Mouse (Mus musculus): Measurements from ENCODE around the gene Dennd4a. TPM values are rescaled to one million over a fixed set of nuclear protein-coding genes. Genes with fewer than 3 reads are reported as not detected.

Gene Dennd4a
- polyA plus RNA-seq, 1 experiment from 2014 or later, result 10.7 TPM

GRCm38 (mm10) chr9:64784841-64785240 lies 26.3 kb upstream of the Dennd4a start:
- 35% methylated on average over 4 of the region's 4 CpGs for WGBS

GRCm38 (mm10) chr9:64786216-64786905 lies 24.8 kb upstream of the Dennd4a start:
- Histone ChIP-seq H3K4me2 (ENCODE audit: low read depth, low read length, severe bottlenecking) (no peak overlapping the region), H3K36me3 (ENCODE audit: control insufficient read depth, insufficient read depth, low read length) (no peaks in the 10 kb centered on the region), H3K9me3 (ENCODE audit: control insufficient read depth, low read length) (no peaks in the 10 kb centered on the region), H3K9ac (ENCODE audit: low read length) (no peak overlapping the region), H3K27me3 (ENCODE audit: control insufficient read depth, insufficient read depth, low read length) (no peaks in the 10 kb centered on the region), H3K4me1 (replicated peaks; ENCODE audit: control insufficient read depth, insufficient read depth, low read length) (no peaks in the 10 kb centered on the region), H3K4me3 (ENCODE audit: low read depth, low read length) (no peak overlapping the region), H3K27ac (ENCODE audit: low read depth, low read length) (no peak overlapping the region)
- 89% methylated on average over 9 of the region's 9 CpGs for WGBS
- DNase-seq (ENCODE audit: low spot score) (no peak), ATAC-seq (replicated peaks; ENCODE audit: low FRiP score) (no peak)

More at GRCm38 (mm10) chr9:64784841-64785240, 26.3 kb upstream of the Dennd4a start:
- ATAC-seq (replicated peaks; ENCODE audit: low FRiP score) (no peak), DNase-seq (ENCODE audit: low spot score) (peak; percentile 65)
- no peak overlapping the region for H3K27ac ChIP-seq (ENCODE audit: low read depth, low read length)
- no peaks in the 10 kb centered on the region for H3K36me3 ChIP-seq (ENCODE audit: control insufficient read depth, insufficient read depth, low read length)
- H3K4me1 ChIP-seq (replicated peaks; ENCODE audit: control insufficient read depth, insufficient read depth, low read length), result no peaks in the 10 kb centered on the region
- no peak overlapping the region for H3K9ac ChIP-seq (ENCODE audit: low read length)
- no peak overlapping the region for H3K4me2 ChIP-seq (ENCODE audit: low read depth, low read length, severe bottlenecking)
- no peaks in the 10 kb centered on the region for H3K9me3 ChIP-seq (ENCODE audit: control insufficient read depth, low read length)
- no peak overlapping the region for H3K4me3 ChIP-seq (ENCODE audit: low read depth, low read length)
- no peaks in the 10 kb centered on the region for H3K27me3 ChIP-seq (ENCODE audit: control insufficient read depth, insufficient read depth, low read length)

GRCm38 (mm10) chr9:64788070-64788469 lies 23.1 kb upstream of the Dennd4a start:
- Histone ChIP-seq H3K27ac (ENCODE audit: low read depth, low read length) (no peak overlapping the region), H3K4me2 (ENCODE audit: low read depth, low read length, severe bottlenecking) (no peak overlapping the region), H3K4me3 (ENCODE audit: low read depth, low read length) (no peak overlapping the region), H3K36me3 (ENCODE audit: control insufficient read depth, insufficient read depth, low read length) (no peaks in the 10 kb centered on the region), H3K4me1 (replicated peaks; ENCODE audit: control insufficient read depth, insufficient read depth, low read length) (no peaks in the 10 kb centered on the region), H3K9me3 (ENCODE audit: control insufficient read depth, low read length) (no peaks in the 10 kb centered on the region), H3K27me3 (ENCODE audit: control insufficient read depth, insufficient read depth, low read length) (no peaks in the 10 kb centered on the region), H3K9ac (ENCODE audit: low read length) (no peak overlapping the region)
- DNase-seq (ENCODE audit: low spot score) (no peak), ATAC-seq (replicated peaks; ENCODE audit: low FRiP score) (no peak)
- WGBS, result 94% methylated on average over 7 of the region's 7 CpGs

DNA sequence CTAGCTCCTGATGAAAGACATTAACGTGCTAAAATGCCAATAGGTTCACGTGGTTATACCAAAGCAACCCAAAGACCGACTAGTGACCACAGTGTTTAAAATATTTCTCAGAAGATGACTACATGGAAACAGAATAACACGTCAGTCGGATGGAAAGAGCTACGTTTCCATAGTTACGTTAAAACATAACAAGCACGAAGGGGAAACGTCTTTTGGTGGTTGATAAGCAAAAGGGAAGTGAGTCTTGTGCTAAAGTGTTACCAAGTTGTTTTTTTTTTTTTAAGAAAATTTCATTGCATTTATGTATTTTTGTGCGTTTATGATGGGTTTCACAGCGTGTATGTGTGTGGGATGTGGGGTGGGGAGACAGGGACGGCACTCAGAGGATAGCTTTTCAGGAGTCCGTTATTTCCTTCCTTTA lies 21.8 kb upstream of the Dennd4a start:
- no peaks in the 10 kb centered on the region for H3K27me3 ChIP-seq (ENCODE audit: control insufficient read depth, insufficient read depth, low read length)
- no peaks in the 10 kb centered on the region for H3K4me1 ChIP-seq (replicated peaks; ENCODE audit: control insufficient read depth, insufficient read depth, low read length)
- H3K9ac ChIP-seq (ENCODE audit: low read length), result no peak overlapping the region
- 83% methylated on average over 13 of the region's 13 CpGs for WGBS
- no peak overlapping the region for H3K27ac ChIP-seq (ENCODE audit: low read depth, low read length)
- ATAC-seq (replicated peaks; ENCODE audit: low FRiP score) (no peak), DNase-seq (ENCODE audit: low spot score) (no peak)
- no peak overlapping the region for H3K4me2 ChIP-seq (ENCODE audit: low read depth, low read length, severe bottlenecking)
- H3K36me3 ChIP-seq (ENCODE audit: control insufficient read depth, insufficient read depth, low read length), result no peaks in the 10 kb centered on the region
- no peaks in the 10 kb centered on the region for H3K9me3 ChIP-seq (ENCODE audit: control insufficient read depth, low read length)
- no peak overlapping the region for H3K4me3 ChIP-seq (ENCODE audit: low read depth, low read length)

GRCm38 (mm10) chr9:64789887-64790400 lies 21.2 kb upstream of the Dennd4a start:
- H3K27me3 ChIP-seq (ENCODE audit: control insufficient read depth, insufficient read depth, low read length), result no peaks in the 10 kb centered on the region
- no peaks in the 10 kb centered on the region for H3K36me3 ChIP-seq (ENCODE audit: control insufficient read depth, insufficient read depth, low read length)
- DNase-seq (ENCODE audit: low spot score) (no peak), ATAC-seq (replicated peaks; ENCODE audit: low FRiP score) (no peak)
- H3K4me2 ChIP-seq (ENCODE audit: low read depth, low read length, severe bottlenecking), result no peak overlapping the region
- H3K9me3 ChIP-seq (ENCODE audit: control insufficient read depth, low read length), result no peaks in the 10 kb centered on the region
- no peaks in the 10 kb centered on the region for H3K4me1 ChIP-seq (replicated peaks; ENCODE audit: control insufficient read depth, insufficient read depth, low read length)
- H3K9ac ChIP-seq (ENCODE audit: low read length), result no peak overlapping the region
- no peak overlapping the region for H3K4me3 ChIP-seq (ENCODE audit: low read depth, low read length)
- 80% methylated on average over 10 of the region's 10 CpGs for WGBS
- no peak overlapping the region for H3K27ac ChIP-seq (ENCODE audit: low read depth, low read length)

GRCm38 (mm10) chr9:64790673-64791660 lies 20.2 kb upstream of the Dennd4a start:
- WGBS, result 92% methylated on average over 7 of the region's 7 CpGs
- H3K36me3 ChIP-seq (ENCODE audit: control insufficient read depth, insufficient read depth, low read length), result no peaks in the 10 kb centered on the region
- no peak overlapping the region for H3K4me2 ChIP-seq (ENCODE audit: low read depth, low read length, severe bottlenecking)
- H3K9ac ChIP-seq (ENCODE audit: low read length), result no peak overlapping the region
- no peak for ATAC-seq (replicated peaks; ENCODE audit: low FRiP score)
- no peak for DNase-seq (ENCODE audit: low spot score)
- no peak overlapping the region for H3K4me3 ChIP-seq (ENCODE audit: low read depth, low read length)
- H3K9me3 ChIP-seq (ENCODE audit: control insufficient read depth, low read length), result no peaks in the 10 kb centered on the region
- H3K27me3 ChIP-seq (ENCODE audit: control insufficient read depth, insufficient read depth, low read length), result no peaks in the 10 kb centered on the region
- no peak overlapping the region for H3K27ac ChIP-seq (ENCODE audit: low read depth, low read length)
- no peaks in the 10 kb centered on the region for H3K4me1 ChIP-seq (replicated peaks; ENCODE audit: control insufficient read depth, insufficient read depth, low read length)

- WGBS, result 88% methylated on average over 1 of the region's 1 CpGs
- no peaks in the 10 kb centered on the region for H3K27me3 ChIP-seq (ENCODE audit: control insufficient read depth, insufficient read depth, low read length)
- H3K9me3 ChIP-seq (ENCODE audit: control insufficient read depth, low read length), result no peaks in the 10 kb centered on the region
- no peaks in the 10 kb centered on the region for H3K36me3 ChIP-seq (ENCODE audit: control insufficient read depth, insufficient read depth, low read length)
- no peak for ATAC-seq (replicated peaks; ENCODE audit: low FRiP score)
- no peak for DNase-seq (ENCODE audit: low spot score)
- no peak overlapping the region for H3K4me3 ChIP-seq (ENCODE audit: low read depth, low read length)
- no peaks in the 10 kb centered on the region for H3K4me1 ChIP-seq (replicated peaks; ENCODE audit: control insufficient read depth, insufficient read depth, low read length)
- no peak overlapping the region for H3K9ac ChIP-seq (ENCODE audit: low read length)
- no peak overlapping the region for H3K27ac ChIP-seq (ENCODE audit: low read depth, low read length)
- H3K4me2 ChIP-seq (ENCODE audit: low read depth, low read length, severe bottlenecking), result no peak overlapping the region
These were observed 19.5 kb upstream of the Dennd4a start for GRCm38 (mm10) chr9:64791676-64792075.

- no peak for ATAC-seq (replicated peaks; ENCODE audit: low FRiP score)
- no peak for DNase-seq (ENCODE audit: low spot score)
- no peaks in the 10 kb centered on the region for H3K27me3 ChIP-seq (ENCODE audit: control insufficient read depth, insufficient read depth, low read length)
- H3K4me3 ChIP-seq (ENCODE audit: low read depth, low read length), result no peak overlapping the region
- H3K36me3 ChIP-seq (ENCODE audit: control insufficient read depth, insufficient read depth, low read length), result no peaks in the 10 kb centered on the region
- H3K4me2 ChIP-seq (ENCODE audit: low read depth, low read length, severe bottlenecking), result no peak overlapping the region
- H3K9me3 ChIP-seq (ENCODE audit: control insufficient read depth, low read length), result no peaks in the 10 kb centered on the region
- WGBS, result 79% methylated on average over 10 of the region's 10 CpGs
- H3K27ac ChIP-seq (ENCODE audit: low read depth, low read length), result no peak overlapping the region
- H3K9ac ChIP-seq (ENCODE audit: low read length), result no peak overlapping the region
- no peaks in the 10 kb centered on the region for H3K4me1 ChIP-seq (replicated peaks; ENCODE audit: control insufficient read depth, insufficient read depth, low read length)
These were observed 18.5 kb upstream of the Dennd4a start for GRCm38 (mm10) chr9:64792379-64793274.
